Mouse (Mus musculus): ENCODE results near the gene Unkl.
A peak's percentile ranks its signal among the peaks of the same experiment; 100 is the strongest.

Gene Unkl

DNA sequence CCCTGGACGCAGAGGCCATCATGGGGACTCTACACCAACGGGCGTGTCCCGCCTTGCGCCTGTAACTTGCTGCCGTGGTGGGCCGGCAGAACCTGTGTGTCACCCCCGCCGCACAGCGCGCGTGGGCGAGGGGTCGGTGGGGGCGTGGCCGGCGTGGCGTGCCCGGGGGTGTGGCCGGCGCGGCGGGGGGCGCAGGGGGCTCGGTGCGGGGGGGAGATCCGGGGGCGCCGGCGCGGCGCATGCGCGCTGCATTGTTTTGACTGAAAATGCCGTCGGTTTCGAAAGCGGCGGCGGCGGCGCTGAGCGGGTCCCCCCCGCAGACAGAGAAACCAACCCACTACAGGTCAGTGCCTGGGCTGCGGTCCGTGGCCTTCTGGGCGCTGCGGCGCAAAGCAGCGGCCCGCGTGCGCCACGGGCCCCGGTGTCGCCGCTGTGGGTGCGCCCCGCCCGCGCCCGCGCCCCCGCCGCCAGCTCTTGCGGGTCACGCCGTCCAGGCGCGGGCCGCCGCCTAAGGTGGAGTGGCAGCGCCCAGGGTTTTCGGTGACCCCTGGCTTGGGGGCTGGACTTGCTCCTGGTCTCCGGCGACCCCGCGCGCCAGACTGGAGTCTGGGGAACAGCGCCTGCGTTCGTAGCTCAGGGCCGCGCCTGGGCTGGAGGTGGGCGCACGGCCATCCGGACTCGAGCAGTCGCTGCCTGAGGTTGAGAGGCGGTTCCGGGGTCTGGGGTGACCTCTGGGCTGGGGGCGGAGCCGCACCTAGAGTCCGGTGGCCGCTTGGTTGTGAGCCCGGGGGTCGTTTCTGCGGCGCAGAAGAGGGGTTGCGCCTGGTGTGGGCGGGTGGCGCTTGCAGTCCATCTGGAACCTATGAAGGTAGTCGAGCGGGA is at the start of gene Unkl:
Unkl (plus strand) TSS at position 248 of the 882 bp plus-strand sequence.
- DNase-seq (ENCODE audit: low spot score), result peak; percentile 77

DNA sequence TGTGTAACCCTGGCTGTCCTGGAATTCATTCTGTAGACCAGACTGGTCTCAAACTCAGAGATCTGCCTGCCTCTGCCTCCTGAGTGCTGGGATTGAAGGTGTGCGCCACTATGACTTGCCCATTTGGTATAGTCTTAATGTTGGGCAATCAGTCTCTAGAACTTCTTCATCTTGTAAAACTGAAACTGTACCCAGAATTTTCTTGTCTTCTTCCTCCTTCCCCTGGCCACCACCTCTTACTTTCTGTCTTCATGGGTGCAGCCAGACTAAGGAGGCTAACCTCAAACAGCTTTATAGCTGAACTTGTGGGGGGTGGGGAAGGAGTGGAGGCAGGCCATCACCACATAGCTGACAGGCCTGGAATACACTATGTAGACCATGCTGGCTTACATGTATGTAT is 49.4 kb upstream of the Unkl start:
- no peak for DNase-seq (ENCODE audit: low spot score)

DNA sequence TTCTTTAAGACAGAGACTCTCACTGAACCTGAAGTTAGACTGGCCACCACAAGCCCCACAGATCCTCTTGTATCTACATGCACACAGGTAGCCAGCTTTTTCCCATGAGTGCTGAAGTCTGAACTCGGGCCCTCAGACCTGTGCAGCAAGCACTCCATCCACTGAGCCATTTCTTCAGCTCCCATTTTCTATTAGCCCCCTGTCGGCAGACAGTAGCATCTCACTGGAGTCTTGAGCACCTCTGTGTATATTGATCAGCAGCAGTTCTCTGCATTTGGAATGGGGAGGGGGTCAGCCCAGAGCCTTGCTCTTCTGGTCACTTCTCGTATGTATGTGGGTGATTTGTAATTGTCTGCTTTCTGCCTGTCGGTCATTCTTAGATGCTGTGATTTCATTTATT is 48.2 kb upstream of the Unkl start:
- peak; percentile 27 for DNase-seq (ENCODE audit: low spot score)

DNA sequence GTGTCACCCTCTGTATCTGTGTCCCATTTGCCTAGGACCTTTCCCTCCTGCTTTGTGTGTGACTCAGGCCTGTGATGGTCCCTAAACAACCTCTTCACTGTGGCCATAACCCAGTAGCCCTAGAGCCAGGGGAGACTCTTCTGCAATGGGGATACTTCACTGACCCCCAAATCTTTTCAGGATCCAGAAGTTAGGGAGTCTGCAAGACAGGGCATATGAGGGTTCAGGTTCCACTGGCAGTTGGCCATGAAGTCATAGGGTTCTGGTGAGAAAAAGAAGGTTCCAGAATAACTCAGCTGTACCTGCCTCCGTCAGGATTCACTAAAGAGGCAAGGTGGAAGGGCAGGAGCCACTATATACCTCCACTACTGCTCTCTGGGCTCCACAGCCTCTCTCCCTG is 26.0 kb upstream of the Unkl start, which contains the start of gene Ccdc154:
Ccdc154 (plus strand) TSS at position 301 of the 400 bp plus-strand sequence.
- no peak for DNase-seq (ENCODE audit: low spot score)

DNA sequence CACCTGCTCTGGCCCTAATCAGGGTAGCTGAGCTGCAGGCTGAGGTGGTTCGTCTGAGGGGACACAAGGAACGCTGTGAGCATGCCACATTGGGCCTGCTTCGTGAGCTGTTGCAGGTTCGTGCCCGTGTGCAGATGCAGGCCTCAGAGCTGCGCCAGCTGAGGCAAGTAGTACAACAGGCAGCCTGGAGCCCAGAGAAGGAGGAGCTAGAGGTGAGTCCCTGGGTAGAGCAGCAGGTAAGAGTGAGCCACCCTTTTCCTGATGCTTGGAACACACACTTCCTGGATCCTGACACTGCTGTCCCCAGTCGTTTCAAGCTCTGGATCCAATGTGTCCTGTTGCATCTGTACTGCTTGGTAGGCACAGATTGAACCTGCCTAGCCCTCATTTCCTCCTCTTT is 24.8 kb upstream of the Unkl start:
- no peak for DNase-seq (ENCODE audit: low spot score)

DNA sequence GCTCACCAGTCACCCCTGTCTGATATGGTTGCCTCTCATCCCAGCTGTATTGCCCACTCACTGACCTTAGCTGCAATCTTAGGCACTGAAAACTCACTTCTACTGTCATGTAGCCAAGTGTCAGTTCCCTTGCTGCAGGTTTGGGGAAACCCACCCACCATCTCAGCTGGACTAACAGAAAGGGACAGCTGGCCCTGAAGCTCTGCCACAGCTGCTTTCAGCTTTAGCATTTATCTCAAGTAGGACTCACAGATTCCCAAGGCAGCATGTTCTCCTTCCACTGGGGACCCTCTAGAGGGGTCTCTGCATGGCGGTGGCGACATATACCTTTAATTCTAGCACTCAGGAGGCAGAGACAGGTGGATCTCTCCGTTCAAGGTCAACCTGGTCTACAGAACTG is 23.4 kb upstream of the Unkl start:
- no peak for DNase-seq (ENCODE audit: low spot score)

DNA sequence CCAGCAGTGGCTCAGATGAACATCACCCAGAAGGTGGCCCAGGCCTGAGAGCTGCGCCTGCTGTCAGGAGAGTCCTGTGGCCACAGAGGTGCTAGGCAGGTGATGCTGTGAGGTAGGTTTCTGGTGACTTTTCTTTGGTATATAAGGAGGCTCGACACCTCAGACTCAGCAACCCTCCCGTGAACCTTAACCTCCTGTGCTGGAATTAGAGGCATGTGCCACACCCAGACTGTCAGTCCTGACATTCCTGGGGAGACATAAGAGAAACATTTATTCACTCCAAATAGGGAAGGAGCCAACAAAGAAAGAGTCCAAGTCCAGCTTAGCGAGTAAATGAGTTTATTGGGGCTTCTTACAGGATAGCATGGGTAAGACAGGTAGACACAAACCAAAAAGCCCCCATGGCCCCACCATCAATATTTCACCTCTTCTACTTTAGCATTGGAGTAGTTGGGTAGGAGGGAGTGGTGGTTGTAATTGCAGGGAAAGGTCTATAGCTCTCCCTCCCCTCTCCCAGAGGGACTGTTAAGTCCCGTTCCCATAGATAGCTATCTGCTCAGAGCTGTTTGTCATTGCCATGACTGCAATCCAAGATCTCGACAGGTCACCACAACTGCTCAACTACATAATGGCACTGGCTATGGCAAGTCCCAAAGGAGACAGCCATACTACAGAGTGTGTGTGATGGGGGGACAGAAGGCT is 22.1 kb upstream of the Unkl start:
- DNase-seq (ENCODE audit: low spot score), result no peak

DNA sequence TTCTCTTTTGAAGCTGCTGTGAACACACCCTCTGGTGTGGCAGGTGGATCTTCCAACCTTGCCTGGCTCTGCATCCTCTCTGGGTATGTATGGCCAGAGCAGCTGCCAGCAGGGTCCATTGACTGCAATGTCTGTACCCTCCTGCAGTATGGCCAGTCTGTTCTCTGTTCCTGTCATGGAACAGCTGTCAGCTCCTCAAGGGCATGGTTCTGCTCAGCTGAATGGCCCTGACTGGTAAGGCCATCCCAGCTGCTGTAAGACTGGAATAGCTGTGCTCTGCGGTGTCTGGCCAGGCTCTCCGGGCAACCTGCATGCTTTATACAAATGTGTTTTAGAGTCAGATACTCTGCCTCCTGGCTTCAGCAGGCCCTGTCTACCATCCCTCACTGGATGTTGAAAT is 18.5 kb upstream of the Unkl start:
- no peak for DNase-seq (ENCODE audit: low spot score)

DNA sequence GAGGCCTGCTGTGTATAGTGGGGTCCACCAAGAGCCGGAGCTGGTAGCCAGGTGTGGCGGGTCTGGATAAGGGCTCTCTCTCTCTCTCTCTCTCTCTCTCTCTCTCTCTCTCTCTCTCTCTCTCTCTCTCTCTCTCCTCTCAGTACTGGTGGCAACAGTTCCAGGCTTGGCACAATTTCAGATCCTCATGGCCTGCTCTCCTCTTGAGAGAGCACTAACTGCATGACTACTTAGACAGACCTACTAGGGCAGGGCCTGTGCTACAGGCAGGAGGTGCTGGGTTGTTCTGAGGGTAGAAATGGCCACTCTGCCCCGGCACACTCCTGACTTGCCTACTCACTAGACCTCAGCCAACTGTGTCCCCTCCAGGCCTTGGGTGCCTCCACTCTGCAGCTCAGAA is 15.6 kb upstream of the Unkl start:
- no peak for DNase-seq (ENCODE audit: low spot score)

DNA sequence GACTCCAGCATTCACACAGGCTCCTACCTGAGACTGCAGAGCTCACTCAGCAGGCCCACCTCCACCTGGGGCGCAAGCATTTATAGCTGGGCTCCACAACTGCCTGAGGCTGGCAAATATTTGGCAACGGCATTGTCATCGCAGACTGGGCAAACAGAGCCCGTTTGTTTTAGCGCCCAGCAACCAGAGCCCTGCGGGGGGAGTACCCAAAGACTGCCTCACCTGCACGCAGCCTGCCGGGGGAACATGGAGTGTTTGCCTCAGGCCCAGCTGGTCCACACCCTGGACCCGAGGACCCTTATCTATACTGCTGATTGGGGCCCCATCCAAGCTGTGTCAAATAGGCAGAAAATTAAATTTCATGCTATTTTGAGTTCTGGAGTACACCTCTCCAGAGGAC is 12.8 kb upstream of the Unkl start, which contains the start of gene Gm38655:
Gm38655 (minus strand) TSS at position 61 of the 400 bp plus-strand sequence.
- no peak for DNase-seq (ENCODE audit: low spot score)

DNA sequence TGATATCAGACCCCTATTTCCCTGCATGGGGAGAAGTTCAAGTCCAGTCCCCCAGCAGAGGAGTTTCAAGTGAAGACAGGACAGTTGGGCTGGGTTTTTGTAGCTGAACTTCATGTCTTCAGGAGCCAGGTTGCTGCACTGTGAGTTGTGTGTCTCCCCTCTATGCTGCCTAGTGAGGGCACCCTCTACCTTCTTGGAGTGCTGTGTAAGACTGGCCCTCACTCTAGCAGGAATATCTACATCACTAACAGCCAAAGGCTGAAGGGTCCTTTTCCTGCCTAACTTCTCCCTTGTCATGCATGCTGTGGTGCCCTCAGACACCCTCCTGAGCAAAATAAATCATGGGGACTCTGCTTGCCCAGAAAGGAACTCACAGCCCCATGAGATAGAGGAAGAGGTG is 5.0 kb upstream of the Unkl start:
- no peak for DNase-seq (ENCODE audit: low spot score)

DNA sequence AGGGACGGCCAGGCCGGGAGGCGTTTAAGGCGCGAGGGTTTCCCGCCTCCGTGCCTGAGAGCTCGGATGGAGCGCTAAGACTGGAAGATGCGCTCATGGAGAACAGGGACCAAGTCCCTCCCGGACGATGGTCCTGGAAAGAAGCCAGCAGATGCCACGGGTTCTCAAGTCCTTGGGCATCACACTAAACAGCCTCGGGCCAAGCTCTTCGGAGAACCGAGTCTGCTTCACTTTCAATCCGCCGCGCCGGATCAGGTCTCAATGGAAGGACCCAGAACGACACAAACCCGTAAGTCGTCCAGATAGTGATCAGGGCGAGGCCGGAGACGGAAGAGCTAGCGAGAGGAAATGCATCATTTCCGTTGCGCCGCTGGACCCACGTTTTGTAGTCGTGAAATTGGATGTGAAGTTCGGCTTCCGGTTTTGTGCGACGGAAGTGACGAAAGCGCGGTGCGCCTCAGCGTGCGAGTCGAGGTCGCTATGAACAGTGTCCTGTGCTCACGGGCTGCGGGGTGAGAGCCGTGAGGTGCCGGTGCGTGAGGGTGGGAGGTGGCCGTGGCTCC is 4.0 kb upstream of the Unkl start, which contains the start of gene BC003965:
BC003965 (plus strand) TSS at position 426 of the 563 bp plus-strand sequence.
- DNase-seq (ENCODE audit: low spot score), result peak; percentile 99

DNA sequence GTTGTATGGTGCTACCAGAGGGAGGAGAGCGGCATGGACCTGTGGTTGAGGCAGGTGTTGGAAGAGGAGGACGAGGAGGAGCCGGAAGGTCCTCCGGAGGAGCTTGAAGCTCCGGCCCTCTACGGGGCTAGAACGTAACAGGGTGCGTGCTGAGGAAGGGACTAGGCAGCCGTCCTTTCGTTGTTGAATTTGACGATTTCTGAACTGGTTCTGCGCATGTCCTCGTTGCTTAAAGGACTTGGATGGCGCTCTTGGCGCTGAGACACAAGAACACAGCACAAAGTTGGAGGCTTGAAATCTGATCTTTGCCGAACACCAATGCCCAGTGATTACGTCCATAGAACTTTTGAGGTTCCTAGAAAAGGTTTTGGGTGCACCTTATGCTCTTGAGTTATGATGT is 3.2 kb upstream of the Unkl start:
- DNase-seq (ENCODE audit: low spot score), result no peak

DNA sequence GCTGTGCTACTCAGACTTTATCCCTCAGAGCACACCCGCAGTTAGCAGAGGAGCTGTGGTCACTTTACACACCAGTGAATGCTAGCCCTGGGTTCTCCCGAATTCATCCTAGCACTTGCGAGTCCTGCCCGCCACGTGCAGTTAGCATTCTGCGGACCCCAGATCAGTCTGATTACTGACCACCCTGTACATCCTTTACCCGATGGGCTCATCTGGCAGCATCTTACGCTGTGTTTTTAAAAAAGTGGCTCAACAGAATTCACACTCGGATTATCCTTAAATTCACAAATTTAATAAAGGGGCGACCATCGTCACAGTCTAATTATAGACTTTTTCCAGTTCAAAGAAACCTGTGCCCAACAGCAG is 430 bp upstream of the Unkl start:
- DNase-seq (ENCODE audit: low spot score), result no peak

DNA sequence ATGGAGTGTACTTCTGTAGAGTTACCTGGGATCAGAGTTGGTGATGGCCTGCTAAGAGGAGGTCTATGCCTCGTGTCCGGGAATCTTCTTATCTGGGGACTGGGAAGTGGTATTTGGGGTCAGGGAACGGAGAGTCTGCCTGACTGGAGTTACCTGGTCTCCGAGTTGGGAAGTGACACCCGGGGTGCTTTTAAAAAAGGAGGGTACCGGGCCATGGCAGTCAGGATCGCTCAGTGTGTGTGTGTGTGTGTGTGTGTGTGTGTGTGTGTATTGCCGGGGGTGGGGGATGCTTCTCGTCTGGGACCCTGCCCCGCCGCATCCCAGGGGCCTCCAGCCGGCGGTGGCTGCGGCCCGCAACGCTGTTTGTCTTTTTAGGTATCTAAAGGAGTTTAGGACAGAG is 894 bp downstream of the Unkl start:
- DNase-seq (ENCODE audit: low spot score), result no peak

DNA sequence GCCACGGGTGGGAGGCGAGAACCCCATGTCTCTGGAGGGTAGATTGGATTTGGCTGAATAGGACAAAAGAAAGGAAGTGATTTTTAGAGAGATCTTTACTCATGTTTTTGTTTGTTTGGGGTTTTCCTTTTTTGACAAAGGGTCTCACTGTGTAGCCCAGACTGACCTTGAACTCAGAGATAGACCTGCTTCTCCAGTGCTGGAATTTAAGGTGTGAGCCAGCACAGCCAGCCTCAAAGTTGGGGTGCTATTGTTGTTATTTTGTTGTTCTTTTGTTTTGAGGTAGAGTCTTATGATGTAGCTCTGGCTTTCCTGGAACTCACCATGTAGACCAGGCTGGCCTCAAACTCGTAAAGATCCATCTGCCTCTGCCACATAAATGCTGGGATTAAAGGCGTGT is 14.2 kb downstream of the Unkl start:
- no peak for DNase-seq (ENCODE audit: low spot score)

DNA sequence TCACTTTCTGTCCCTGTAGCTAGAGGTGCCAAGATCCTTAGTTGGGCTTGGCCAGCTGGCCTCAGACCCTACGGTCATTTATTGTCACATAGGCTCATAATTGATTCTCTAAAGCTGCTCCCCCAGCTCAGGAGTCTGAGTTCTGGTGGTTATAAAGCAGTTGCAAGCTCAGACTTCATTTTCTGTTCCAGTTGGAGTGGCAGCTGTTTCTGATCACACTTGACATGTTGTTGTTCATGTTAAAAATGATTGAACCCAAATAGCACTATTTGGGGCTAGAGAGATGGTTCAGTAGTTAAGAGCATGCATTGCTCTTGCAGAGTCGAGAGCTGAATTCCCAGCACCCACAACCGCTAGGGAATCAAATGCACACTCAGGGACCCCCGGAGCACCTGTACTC is 21.8 kb downstream of the Unkl start:
- no peak for DNase-seq (ENCODE audit: low spot score)

DNA sequence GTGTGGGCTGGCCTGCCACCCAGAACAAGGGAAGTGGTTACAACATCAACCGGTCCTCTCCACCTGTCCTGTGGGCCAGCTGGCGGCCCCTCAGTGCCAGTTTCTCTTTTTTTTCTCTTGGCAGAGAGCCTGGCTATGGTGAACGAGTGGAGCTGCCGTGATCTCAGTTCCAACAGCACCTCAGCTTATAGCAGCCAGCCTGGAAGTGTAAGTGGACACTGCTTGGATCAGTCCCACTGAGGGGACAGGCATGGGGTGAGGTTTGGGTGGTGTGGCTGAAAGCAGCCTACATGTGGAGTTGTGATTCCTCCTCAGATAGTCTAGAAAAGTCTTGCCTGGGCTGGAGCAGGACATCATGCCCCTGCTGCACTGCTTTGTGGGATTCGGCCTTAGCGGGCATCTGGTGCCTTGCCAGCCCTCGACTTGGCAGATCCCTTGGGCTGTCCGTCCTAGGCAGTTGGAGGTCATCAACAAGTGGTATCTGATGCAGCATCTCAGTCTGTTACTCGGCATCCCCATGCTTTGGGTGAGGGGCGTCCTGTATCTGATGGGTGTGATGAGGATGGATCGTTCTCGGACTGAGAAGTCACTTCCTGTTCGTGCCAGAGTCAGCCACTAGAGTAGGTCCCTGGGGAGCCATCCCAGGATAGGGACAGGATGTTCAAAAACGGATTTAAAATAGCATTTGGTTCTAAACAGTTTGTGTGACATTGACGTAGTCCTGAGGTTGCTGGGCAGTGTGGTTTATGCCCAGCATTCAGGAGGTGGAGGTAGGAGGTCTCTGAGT is 22.7 kb downstream of the Unkl start:
- DNase-seq (ENCODE audit: low spot score), result no peak

DNA sequence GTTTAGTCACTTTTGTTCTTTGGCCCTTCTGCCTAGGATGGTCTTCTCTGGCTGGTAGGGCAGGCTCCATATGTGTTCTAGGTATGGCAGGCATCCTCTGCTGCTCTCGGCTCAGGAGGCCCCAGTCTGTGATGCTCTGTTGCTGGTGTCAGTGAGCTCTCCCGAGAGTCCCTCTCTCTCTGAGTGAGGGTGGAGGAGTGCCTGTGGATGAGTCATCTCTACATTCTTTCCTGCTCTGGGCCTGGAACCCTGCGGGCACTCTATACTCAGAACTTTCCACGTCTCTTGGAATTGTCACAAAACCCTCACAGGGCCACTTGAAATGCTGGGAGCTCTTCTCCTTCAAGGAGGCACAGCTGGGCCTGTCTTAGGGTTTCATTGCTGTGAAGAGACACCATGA is 23.5 kb downstream of the Unkl start:
- DNase-seq (ENCODE audit: low spot score), result no peak

DNA sequence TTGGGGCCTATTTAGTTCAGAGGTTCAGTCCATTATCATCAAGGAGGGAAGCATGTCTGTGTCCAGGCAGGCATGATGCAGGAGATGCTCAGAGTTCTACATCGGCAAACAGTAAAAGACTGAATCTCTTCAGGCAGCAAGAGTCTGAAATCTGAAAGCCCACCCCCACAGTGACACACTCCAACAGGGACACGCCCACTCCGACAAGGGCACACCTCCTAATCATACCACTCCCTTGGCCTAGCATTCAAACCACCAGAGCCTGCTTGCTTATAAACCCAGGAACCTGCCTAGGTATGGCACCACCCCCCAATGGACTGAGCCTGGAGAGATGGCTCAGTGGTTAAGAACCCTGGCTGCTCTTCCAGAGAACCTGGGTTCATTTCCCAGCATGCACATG is 27.2 kb downstream of the Unkl start:
- no peak for DNase-seq (ENCODE audit: low spot score)

DNA sequence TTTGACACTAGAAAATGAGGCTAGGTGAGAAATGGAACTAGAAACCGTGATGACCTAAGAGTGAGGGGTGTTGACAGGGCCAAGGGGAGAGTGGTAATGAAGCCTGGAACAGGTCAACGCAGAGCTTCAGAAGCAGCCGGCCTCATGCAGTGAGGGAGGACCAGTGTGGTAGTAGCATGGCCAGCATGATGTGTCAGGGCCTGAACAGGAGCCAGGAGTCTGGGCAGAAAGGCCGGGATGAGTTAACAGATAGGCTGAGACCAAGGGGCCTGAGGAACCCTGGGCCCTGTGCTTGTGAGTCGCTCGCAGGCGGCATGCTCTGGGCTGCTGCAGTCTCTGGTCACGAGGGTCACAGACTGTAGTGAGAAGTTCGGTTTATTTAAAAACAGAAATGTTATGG is 30.8 kb downstream of the Unkl start:
- no peak for DNase-seq (ENCODE audit: low spot score)
